Mouse (Mus musculus): ENCODE results near the gene 9330182L06Rik. TPM values are rescaled to one million over a fixed set of nuclear protein-coding genes. Genes with fewer than 3 reads are reported as not detected.

Gene 9330182L06Rik
- 4.0 and 4.5 TPM in 2 replicates for polyA plus RNA-seq (2011; ENCODE audit: insufficient read depth, insufficient read length, low read depth, missing spikeins)

DNA sequence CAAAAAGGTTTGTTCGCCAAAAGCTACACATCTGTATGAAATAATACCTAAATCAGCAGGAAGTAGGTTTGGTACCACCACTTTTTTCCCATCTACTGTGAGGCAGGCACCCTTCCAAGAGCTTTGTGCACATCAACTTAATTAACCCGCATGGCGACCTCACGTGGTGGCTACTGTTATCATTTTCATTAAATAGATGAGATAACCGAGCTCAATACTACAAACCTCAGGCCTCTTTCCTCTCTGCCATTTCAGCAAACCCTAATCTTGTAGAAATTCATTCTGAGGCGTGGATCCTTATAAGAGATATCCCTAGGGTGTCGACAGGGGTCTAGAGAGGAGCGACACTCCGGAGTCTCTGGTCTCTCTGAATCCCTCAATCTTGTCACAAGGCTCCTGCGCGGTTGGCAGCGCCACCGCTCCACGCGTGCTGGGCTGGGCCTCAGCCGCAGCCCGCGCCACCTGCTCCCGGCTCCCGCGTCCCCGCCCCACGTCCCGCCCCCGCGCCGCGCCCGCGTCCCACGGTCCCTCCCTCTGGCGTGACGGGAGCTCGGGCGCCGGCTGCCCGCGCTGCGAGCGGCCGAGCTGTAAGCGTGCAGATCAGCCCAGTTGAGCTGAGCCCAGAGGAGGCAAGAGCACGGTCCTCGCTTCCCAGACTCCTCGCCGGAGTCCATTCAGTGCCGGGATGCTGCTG lies at the start of gene 9330182L06Rik:
TSS of gene 9330182L06Rik (plus strand) at position 533 of the 694 bp plus-strand sequence.
- H3K27me3 ChIP-seq (ENCODE audit: control insufficient read depth, insufficient read depth, low read length, poor library complexity, severe bottlenecking) = peaks cover 10% of the 10 kb centered on the region
- peak within 1 kb of the TSS; percentile 79 for H3K4me3 ChIP-seq (ENCODE audit: low read depth, low read length)
- TF ChIP-seq CTCF (IDR thresholded peaks at IDR 0.05; ENCODE audit: low read depth, low read length) (no peak), EP300 (IDR thresholded peaks at IDR 0.05; ENCODE audit: insufficient read depth, low read depth, low read length) (no peak), POLR2A (IDR thresholded peaks at IDR 0.05; ENCODE audit: insufficient read depth, low read length) (no peak)
- H3K9ac ChIP-seq (ENCODE audit: low read depth, poor library complexity, severe bottlenecking) = peak within 1 kb of the TSS; percentile 69
- H3K4me1 ChIP-seq (ENCODE audit: control insufficient read depth, insufficient read depth, low read length) = no peaks in the 10 kb centered on the region
- H3K27ac ChIP-seq (ENCODE audit: insufficient read depth, low read length) = no peak within 1 kb of the TSS
- no peaks in the 10 kb centered on the region for H3K36me3 ChIP-seq (ENCODE audit: control insufficient read depth, insufficient read depth, low read length, poor library complexity, severe bottlenecking)
- H3K9me3 ChIP-seq (replicated peaks; ENCODE audit: control insufficient read depth, insufficient read depth, low read length, poor library complexity, severe bottlenecking) = no peaks in the 10 kb centered on the region

DNA sequence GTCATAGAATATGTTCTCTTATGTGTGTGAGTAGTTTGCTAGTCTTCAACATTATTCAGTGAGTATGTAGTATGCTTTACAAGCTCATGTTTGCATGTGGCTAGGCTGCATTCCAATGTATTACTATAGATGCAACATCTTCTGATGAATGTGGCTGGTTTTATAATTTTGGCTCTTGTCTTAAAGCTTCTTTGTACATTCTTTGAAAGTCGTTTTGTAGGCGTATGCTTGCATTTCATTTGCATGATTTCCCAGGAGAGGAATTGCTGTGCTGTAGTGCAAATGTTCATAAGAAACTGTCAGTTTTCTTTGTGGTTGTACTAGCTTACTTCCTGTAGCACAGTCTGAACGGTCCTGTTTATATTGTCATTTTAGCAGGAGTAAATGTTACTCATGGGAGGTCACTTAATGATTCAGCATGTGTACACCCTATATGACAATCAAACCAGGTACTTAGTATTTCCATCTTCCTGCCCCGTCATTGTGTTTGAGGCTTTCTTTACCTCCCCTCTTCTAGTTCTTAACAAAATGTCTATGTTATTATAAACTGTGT lies 38.4 kb upstream of the 9330182L06Rik start:
- Histone ChIP-seq H3K4me3 (ENCODE audit: low read depth, low read length) (no peak overlapping the region), H3K9me3 (replicated peaks; ENCODE audit: control insufficient read depth, insufficient read depth, low read length, poor library complexity, severe bottlenecking) (no peaks in the 10 kb centered on the region), H3K4me1 (ENCODE audit: control insufficient read depth, insufficient read depth, low read length) (no peaks in the 10 kb centered on the region), H3K36me3 (ENCODE audit: control insufficient read depth, insufficient read depth, low read length, poor library complexity, severe bottlenecking) (no peaks in the 10 kb centered on the region), H3K9ac (ENCODE audit: low read depth, poor library complexity, severe bottlenecking) (no peak overlapping the region), H3K27me3 (ENCODE audit: control insufficient read depth, insufficient read depth, low read length, poor library complexity, severe bottlenecking) (no peaks in the 10 kb centered on the region), H3K27ac (ENCODE audit: insufficient read depth, low read length) (no peak overlapping the region)
- TF ChIP-seq POLR2A (IDR thresholded peaks at IDR 0.05; ENCODE audit: insufficient read depth, low read length) (no peak), CTCF (IDR thresholded peaks at IDR 0.05; ENCODE audit: low read depth, low read length) (no peak), EP300 (IDR thresholded peaks at IDR 0.05; ENCODE audit: insufficient read depth, low read depth, low read length) (no peak)

DNA sequence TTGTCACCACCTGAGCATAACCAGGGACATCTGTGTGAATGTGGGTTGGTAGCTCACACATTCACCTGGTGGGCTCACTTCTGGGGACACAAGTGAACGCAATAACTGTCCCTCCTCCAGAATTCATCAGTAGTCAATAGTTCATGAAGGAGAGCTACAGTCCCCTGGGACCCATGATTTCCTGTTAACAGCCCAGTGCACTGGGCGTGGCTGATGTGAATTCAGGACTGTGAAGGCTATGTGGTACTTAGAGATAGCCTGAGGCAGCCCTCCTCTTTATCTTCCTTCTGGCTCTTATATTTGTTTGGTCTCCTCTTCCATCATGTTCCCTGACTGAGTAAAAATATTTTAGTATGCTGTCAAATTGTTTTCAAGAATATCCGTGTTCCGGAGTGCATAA lies 1.6 kb upstream of the 9330182L06Rik start:
- no peaks in the 10 kb centered on the region for H3K4me1 ChIP-seq (ENCODE audit: control insufficient read depth, insufficient read depth, low read length)
- H3K27me3 ChIP-seq (ENCODE audit: control insufficient read depth, insufficient read depth, low read length, poor library complexity, severe bottlenecking) = peaks cover 10% of the 10 kb centered on the region
- no peaks in the 10 kb centered on the region for H3K9me3 ChIP-seq (replicated peaks; ENCODE audit: control insufficient read depth, insufficient read depth, low read length, poor library complexity, severe bottlenecking)
- no peak overlapping the region for H3K4me3 ChIP-seq (ENCODE audit: low read depth, low read length)
- TF ChIP-seq EP300 (IDR thresholded peaks at IDR 0.05; ENCODE audit: insufficient read depth, low read depth, low read length) = no peak
- no peak for TF ChIP-seq POLR2A (IDR thresholded peaks at IDR 0.05; ENCODE audit: insufficient read depth, low read length)
- no peak for TF ChIP-seq CTCF (IDR thresholded peaks at IDR 0.05; ENCODE audit: low read depth, low read length)
- H3K9ac ChIP-seq (ENCODE audit: low read depth, poor library complexity, severe bottlenecking) = no peak overlapping the region
- H3K36me3 ChIP-seq (ENCODE audit: control insufficient read depth, insufficient read depth, low read length, poor library complexity, severe bottlenecking) = no peaks in the 10 kb centered on the region
- no peak overlapping the region for H3K27ac ChIP-seq (ENCODE audit: insufficient read depth, low read length)

DNA sequence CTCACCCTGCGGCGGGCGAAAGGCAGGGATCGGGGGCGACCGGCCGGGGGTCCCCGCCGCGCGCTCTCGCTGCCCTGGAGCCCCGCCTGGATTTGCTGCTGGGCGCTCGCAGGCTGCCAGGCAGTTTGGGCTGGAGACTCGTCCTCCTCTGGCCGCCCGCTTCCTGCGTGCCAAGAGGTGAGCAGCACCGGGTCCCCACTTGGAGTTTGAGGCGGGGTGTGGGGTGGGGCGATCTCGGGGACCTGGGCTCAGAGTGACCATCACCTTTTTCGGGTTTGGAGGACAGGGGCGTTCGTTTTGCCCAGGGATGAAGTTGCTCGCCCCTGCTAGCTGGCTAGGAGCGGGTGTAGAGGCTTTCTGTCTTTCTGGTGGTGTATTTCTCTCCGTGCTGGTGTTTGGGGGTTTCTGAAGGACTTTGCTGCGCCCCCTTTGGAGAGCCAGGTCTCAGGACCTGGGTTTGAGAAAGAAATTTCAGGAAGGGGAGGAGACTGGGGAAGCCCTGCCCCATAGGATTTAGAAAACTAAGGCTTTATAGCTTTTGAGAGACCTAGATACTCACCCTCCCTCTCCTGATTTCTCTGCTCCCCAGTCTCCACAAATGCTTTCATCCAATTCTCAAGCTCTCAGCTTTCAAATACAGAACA lies 484 bp downstream of the 9330182L06Rik start:
- Histone ChIP-seq H3K27me3 (ENCODE audit: control insufficient read depth, insufficient read depth, low read length, poor library complexity, severe bottlenecking) (peaks cover 10% of the 10 kb centered on the region), H3K9me3 (replicated peaks; ENCODE audit: control insufficient read depth, insufficient read depth, low read length, poor library complexity, severe bottlenecking) (no peaks in the 10 kb centered on the region), H3K4me1 (ENCODE audit: control insufficient read depth, insufficient read depth, low read length) (no peaks in the 10 kb centered on the region), H3K4me3 (ENCODE audit: low read depth, low read length) (peak overlapping the region; percentile 79), H3K27ac (ENCODE audit: insufficient read depth, low read length) (no peak overlapping the region), H3K9ac (ENCODE audit: low read depth, poor library complexity, severe bottlenecking) (peak overlapping the region; percentile 69), H3K36me3 (ENCODE audit: control insufficient read depth, insufficient read depth, low read length, poor library complexity, severe bottlenecking) (no peaks in the 10 kb centered on the region)
- TF ChIP-seq CTCF (IDR thresholded peaks at IDR 0.05; ENCODE audit: low read depth, low read length) (no peak), EP300 (IDR thresholded peaks at IDR 0.05; ENCODE audit: insufficient read depth, low read depth, low read length) (no peak), POLR2A (IDR thresholded peaks at IDR 0.05; ENCODE audit: insufficient read depth, low read length) (no peak)

DNA sequence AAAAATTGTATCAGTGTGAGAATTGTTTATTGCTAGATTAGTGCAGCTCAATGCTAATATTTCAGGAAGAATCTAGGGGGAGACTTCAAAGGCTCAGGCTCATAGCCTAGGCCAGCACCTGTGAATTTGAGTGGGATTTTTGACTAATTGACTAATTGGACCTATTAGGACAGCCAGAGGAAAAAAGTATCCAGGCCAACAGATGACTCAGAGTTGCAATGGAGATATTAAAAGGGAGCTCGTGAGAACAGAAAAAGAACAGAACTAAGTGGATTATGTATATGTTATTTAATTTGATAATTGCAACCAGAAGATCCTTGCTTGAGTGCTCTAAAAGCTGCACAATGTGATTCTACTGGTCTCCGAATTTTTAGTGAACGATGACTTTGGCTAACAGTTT lies 3.7 kb downstream of the 9330182L06Rik start:
- Histone ChIP-seq H3K9me3 (replicated peaks; ENCODE audit: control insufficient read depth, insufficient read depth, low read length, poor library complexity, severe bottlenecking) (no peaks in the 10 kb centered on the region), H3K27ac (ENCODE audit: insufficient read depth, low read length) (no peak overlapping the region), H3K27me3 (ENCODE audit: control insufficient read depth, insufficient read depth, low read length, poor library complexity, severe bottlenecking) (peaks cover 9% of the 10 kb centered on the region), H3K4me3 (ENCODE audit: low read depth, low read length) (no peak overlapping the region), H3K9ac (ENCODE audit: low read depth, poor library complexity, severe bottlenecking) (no peak overlapping the region), H3K36me3 (ENCODE audit: control insufficient read depth, insufficient read depth, low read length, poor library complexity, severe bottlenecking) (no peaks in the 10 kb centered on the region), H3K4me1 (ENCODE audit: control insufficient read depth, insufficient read depth, low read length) (no peaks in the 10 kb centered on the region)
- no peak for TF ChIP-seq POLR2A (IDR thresholded peaks at IDR 0.05; ENCODE audit: insufficient read depth, low read length)
- no peak for TF ChIP-seq CTCF (IDR thresholded peaks at IDR 0.05; ENCODE audit: low read depth, low read length)
- no peak for TF ChIP-seq EP300 (IDR thresholded peaks at IDR 0.05; ENCODE audit: insufficient read depth, low read depth, low read length)

DNA sequence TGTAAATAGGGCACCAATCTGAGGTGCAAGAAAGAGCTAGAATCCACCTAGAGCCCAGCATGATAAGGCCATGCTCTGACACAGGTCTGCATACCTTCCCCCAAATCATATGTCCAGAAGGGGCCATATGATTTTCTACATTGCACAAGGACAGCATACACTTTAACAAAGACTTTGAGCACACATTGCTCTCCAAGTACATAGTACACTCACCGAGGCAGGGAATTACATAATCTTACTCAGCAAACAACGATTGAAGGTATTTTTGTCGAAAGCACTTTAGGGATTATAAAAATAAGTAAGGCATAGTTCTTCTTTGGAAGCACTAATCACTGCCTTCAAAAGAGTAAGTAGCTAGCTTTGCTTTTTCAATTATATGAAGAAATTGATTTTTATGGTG lies 7.1 kb downstream of the 9330182L06Rik start:
- Histone ChIP-seq H3K9ac (ENCODE audit: low read depth, poor library complexity, severe bottlenecking) (no peak overlapping the region), H3K27me3 (ENCODE audit: control insufficient read depth, insufficient read depth, low read length, poor library complexity, severe bottlenecking) (no peaks in the 10 kb centered on the region), H3K9me3 (replicated peaks; ENCODE audit: control insufficient read depth, insufficient read depth, low read length, poor library complexity, severe bottlenecking) (no peaks in the 10 kb centered on the region), H3K36me3 (ENCODE audit: control insufficient read depth, insufficient read depth, low read length, poor library complexity, severe bottlenecking) (no peaks in the 10 kb centered on the region), H3K4me1 (ENCODE audit: control insufficient read depth, insufficient read depth, low read length) (no peaks in the 10 kb centered on the region), H3K4me3 (ENCODE audit: low read depth, low read length) (no peak overlapping the region), H3K27ac (ENCODE audit: insufficient read depth, low read length) (no peak overlapping the region)
- TF ChIP-seq POLR2A (IDR thresholded peaks at IDR 0.05; ENCODE audit: insufficient read depth, low read length) (no peak), CTCF (IDR thresholded peaks at IDR 0.05; ENCODE audit: low read depth, low read length) (no peak), EP300 (IDR thresholded peaks at IDR 0.05; ENCODE audit: insufficient read depth, low read depth, low read length) (no peak)
